Mouse (Mus musculus): Measurements from ENCODE around the gene Lrrfip2.

Lrrfip2 gene

DNA sequence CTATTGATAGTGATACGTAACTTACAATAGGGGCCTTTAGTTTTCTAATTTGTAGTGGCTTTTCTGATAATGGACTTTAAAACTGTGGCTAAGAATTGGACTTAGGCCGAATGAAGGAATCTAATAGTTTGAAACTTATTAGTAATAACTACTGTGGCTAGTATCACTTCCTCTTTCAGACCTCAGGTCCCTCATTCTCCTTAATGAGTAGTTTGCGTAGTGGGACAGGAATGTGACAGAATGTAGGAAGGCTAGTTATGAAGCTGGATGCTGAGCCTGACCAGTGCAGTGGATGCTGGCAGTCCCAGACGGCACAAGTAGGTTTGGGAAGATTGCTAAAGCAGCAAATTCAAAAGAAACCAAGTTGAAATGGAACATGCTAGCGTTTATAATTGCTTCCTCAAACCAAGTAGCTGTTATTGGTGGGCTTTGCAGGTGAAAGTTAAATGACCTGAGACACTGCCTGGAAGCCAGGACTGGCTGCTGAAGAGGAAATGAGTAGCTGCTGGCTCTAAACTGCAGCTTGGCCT is 103.2 kb downstream of the Lrrfip2 start:
- no peak for DNase-seq (ENCODE audit: extremely low spot score, low spot score)

DNA sequence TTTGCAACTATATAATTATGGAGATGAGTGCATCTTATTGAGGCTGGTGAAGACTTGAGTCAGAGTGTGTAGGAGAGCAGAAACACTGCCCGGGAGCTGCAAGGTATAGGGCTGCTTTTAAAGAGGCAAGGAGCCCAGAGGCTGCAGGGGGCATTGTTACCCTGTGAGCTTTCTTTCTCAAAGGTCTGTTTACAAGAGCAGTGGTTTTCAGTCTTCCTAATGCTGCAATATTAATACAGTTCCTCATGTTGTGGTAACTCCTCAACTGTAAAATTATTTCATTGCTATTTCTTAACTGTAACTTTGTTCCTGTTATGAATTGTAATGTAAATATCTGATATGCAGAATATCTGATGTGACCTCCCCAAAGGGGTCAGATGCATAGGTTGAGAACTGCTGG is 104.2 kb downstream of the Lrrfip2 start:
- no peak for DNase-seq (ENCODE audit: extremely low spot score, low spot score)

DNA sequence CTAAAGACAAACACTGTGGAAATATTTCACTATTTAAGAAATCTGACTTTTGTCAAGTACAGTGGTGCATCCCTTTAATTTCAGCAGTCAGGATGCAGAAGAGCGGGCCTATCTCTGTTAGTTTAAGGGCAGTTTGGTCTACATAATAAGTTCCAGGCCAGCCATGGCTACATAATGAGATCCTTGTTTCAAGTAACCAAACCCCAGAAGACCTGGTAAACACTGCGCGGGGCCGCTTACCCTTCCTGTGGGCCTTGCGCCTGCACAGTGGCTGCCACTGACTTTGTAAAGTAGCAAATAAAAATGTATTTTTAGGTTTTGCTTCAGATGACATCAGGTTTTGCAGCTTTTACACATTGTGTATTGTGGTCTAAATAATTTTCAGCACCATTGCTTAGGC is 106.0 kb downstream of the Lrrfip2 start:
- DNase-seq (ENCODE audit: extremely low spot score, low spot score) = no peak

DNA sequence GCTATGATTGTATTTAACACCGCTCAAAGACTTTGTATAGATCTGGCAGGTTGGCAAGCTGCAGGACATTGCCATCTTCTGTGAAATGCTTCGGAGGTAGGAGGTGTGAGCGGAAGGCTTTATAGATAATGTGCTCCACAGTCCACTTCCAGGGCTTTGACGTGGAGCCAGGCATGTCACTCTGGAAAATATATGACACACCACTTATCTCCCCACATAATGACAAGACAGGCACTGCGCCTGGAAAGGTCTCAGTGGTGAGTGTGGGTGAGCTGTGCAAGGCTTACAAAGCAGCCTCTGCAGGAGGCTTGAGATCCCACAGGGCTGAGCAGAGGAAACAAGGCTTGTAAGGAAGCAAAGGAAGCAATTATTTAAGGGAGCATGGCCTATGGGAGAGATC is 111.1 kb downstream of the Lrrfip2 start:
- no peak for DNase-seq (ENCODE audit: extremely low spot score, low spot score)

DNA sequence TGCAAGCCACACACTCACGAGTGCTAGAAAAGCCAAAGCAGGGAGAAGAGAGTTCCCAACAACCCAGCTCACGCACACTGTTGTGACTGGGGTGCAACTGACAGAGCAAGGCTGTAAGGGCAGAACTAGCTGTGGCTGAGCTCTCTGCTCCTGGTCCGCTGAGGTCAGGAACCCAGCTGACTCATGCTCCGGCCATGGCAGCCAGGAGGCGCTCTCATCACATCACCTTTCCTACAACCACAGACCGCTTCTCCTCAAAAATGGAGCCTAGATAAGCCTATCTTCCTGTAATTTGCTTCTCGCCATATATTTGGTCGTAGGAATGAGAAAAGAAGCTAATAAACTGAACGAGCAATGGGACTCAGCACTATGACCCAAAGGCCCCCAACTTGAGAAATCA is 117.3 kb downstream of the Lrrfip2 start:
- DNase-seq (ENCODE audit: extremely low spot score, low spot score) = no peak

DNA sequence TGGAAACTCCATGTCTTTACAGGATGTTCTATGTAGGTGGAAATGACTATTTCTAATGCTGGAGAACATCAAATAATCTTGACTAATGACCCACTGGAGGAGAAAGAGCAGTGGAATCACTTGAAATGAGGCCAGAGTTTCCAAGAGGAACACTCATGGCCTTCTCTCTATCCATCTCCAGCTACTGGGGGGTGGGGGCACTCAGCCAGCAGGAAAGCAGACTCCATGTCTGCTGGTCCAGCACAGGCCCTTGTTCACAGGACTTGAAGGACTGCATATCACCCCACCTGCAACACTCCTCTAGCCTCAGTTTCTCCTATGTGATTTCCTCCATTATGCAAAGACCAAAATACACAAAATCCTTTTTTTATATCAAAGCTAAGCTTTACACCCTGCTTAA is 120.3 kb downstream of the Lrrfip2 start:
- no peak for DNase-seq (ENCODE audit: extremely low spot score, low spot score)

DNA sequence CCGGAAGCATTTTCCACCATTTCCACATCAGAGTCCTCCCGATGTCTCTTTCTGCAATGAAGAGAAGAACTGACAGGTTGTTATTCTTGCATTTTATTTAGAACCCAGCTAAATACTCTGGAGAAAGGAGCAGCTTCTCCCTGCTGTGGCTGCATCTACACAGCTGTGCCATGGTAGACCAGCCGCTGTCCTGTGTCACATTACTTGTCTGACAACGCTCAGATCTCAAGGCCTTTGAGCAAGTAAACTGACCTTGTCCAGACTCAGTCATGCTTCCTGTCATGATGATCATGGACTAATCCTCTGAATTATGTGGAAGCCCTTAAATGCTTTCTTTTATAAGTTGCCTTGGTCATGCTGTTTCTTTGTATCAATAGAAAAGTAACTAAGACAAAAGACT is 122.4 kb downstream of the Lrrfip2 start:
- DNase-seq (ENCODE audit: extremely low spot score, low spot score) = no peak

DNA sequence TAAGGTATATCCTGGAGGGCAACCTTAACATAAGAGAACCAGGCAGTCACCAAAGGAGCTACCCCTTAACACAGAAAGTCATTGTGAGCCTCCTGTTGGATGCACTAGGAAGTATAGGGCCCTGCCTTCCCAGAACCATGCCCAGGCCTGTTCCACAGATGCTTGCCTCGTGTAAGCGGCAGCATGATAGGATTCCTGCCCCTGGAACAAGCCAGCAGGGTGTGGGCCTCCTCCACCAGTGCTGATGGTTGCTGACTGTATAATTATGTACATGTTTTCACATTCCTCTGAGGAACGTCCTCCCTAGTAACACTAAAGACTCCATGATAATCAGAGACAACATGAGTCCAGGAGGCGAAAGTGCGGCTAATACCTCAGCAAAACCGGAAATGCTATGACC is 126.0 kb downstream of the Lrrfip2 start:
- DNase-seq (ENCODE audit: extremely low spot score, low spot score) = no peak

DNA sequence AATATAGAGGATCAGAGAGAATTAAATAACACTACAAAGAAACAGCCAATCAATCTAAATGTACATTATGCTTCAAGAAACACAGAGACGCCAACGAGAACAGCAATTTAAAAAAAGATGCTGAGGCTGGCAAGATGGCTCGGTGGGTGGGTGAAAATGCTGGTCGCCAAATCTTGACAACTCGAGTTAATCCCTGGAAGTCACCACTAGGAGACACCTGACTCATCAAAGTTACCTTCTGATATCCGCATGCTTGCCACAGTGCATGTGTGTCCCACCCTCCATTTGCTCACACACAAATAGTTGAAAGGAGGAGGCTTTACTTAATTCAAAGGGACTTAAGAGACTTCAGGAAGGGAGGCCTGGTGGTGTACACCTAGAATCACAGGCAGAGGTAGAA is 128.2 kb downstream of the Lrrfip2 start:
- no peak for DNase-seq (ENCODE audit: extremely low spot score, low spot score)

DNA sequence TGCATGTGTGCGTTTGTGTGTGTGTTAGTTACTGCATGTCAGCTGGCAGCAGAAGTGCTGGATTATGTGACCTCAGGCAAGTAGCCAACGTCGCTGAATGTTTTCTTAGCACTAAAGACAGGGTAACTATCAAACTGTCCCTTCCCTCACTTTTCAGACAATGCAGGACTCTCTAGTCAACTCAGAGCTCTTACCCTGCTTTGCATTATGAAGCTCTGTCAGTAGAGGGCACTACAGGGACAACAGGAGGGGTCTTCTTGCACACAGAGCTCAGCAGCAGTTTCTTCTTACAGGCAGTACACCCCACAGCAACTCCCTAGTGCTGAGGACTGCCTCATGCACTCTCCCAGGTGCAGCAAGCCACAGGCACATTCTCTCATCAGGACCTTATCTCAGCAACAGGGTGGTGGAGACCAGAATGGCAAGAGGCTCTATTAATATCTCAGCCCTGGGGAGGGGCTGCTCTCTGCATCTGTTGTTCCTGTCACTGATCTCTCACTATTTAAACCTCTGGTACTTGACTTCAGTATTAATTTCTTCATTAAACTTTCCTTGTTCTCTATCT is 130.4 kb downstream of the Lrrfip2 start:
- DNase-seq (ENCODE audit: extremely low spot score, low spot score) = no peak

DNA sequence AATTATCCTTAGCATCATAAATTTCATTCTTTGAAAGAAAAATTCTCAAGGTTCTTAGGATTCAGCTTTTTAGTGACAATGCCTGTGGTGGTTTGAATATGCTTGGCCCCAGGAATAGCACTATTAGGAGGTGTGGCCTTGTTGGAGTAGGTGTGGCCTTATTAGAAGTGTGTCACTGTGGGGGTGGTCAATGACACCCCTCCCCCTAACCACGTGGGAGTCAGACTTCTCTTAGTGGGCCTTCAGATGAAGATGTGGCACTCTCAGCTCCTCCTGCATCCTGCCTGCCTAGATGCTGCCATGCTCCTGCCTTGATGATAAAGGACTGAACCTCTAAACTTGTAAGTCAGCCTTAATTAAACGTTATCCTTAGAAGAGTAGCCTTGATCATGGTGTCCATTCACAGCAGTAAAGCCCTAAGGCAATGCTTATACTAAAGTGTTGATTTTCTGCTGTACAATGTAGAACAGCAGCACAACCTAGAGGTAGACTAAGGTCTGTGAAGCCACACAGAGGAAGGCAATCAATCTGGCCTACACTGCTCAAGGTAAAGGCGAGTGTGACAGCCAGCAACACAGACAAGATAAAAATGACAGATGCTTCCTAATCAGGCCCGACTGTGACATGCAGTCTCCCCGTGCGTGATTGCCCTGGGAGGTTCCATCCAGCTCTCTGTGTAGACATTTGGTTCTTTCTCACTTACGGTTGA is 134.9 kb downstream of the Lrrfip2 start:
- no peak for DNase-seq (ENCODE audit: extremely low spot score, low spot score)

DNA sequence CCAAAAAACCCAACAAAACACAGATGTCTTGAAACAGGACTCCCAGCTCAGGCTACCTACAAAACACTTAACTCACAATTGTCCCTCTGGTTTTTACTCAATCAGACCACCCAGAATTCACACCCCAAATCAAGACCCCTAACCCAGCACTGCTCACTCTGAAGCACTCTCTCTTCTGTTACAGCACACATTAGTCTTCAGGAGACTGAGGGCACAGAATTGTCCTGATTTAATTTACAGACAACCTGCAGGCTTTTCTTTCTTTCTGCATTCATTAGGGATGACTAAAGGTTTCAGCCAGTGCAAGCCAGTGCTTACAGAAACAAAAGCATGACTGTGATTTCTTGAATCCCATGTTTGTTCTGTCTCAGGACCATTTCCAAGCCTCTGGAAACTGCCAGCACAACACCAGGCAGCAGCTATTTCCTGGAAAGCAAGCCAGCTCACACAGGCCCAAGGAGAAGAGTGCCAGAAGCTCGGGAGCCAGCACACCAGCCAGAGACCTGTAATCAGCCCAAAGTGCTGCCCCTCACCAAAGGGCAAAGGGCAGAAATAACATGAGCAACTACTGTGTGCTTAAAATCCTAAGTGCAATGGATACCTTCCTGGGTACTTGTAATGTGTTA is 143.1 kb downstream of the Lrrfip2 start:
- no peak for DNase-seq (ENCODE audit: extremely low spot score, low spot score)

DNA sequence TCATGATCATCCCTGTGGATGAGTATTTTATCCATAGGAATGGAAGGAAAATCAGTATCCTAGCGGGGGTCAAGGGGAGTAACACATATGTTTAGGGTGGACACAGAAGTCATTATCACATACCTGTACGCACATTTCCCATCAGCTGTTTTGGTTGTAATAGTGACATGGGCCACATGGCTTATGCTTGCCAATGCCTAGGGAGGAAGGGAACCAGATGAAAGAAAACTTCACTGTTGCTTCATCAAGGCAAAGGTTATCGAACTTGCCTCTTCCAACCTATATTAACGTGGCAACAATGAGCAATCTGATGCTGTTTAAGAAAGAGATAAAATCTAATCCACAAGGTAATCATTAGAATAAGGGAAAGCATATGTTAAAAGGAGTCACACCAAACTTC is 144.0 kb downstream of the Lrrfip2 start:
- DNase-seq (ENCODE audit: extremely low spot score, low spot score) = no peak

DNA sequence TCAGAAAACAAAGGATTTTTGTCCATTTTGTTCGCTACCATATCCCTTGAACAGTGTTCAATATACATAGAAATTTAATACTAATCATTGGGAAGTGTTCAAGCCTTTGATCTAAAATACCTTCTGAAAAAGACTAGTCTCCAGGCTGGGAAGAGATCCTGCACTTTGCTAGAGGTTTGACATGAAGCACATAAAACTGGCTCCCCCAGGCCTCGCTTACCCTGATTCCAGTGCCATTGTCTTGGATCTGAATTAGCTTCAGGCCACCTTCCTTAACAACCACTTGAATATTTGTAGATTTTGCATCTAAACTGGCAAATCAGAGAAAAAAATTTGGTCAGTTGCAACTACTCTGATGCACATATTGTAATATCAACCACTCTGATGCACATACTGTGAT is 150.6 kb downstream of the Lrrfip2 start:
- DNase-seq (ENCODE audit: extremely low spot score, low spot score) = no peak

DNA sequence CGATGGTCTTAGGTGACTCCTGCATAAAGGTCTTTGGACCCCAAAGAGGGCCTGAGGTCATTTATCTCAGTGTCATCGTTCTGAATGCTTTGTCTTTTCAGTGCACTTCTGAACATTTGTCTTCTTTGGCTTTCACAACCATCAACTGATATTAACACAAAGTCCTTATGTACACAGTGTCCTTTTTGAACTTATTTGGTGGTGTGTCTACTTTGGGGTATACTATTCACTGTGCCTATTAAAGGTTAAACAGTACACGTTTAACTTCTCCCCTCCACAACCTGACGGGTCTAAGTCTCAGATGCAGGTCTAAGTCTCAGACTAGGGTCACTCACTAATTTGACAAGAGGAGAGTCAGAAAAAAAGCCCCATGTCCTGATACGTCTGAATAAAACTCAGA is 153.2 kb downstream of the Lrrfip2 start:
- DNase-seq (ENCODE audit: extremely low spot score, low spot score) = no peak

DNA sequence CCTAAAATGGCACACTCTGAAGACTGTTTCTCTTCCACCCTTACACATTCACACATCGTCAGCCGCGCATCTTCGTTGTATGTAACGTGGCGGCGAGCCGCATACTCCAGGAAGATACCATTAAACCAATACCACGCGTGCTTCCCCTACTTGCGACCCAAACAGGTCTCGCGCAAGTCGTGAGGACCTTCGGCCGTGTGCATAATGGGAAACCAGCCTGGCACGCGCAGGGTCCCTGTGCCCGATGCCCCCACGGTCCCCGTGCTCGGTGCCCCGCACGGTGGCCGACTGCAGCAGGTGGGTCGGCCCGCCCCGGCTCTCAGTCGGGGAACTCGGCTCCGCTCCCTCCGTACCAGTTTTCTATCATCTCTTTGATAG is 153.7 kb downstream of the Lrrfip2 start:
- DNase-seq (ENCODE audit: extremely low spot score, low spot score) = no peak

DNA sequence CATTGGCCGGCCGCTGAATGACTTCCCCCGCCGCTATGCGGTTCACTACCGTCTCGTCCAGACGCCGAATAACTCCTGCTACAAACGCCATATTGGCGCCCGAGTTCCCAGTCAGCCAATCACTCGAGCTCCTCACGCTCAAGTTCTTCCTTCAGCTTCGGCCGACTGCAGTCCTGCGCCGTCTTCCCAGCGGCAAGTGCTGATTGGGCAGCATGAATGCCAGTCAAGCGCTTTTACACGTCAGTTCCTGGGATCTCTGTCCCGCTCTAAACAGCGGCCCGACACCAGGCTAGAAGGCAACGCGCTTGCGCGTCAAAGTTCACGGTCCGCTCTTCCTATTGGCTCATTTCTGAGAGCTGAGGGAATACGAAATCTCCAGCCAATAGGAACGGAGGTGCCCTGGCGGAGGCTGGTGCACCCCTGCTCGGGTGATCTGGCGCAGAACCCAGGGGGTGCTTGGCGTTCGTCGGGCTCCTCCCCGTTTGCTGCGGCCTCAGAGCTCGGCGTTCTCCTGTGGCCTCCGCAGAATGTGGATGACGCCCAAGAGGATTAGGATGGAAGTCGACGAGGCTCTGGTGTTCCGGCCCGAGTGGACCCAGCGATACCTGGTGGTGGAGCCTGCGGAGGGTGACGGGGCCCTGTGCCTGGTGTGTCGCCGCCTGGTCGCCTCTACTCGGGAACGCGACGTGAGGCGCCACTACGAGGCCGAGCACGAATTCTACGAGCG is 154.2 kb downstream of the Lrrfip2 start, which contains the start of the genes Mlh1 and Epm2aip1:
TSS of gene Mlh1 (minus strand) at position 358 of the 727 bp plus-strand sequence.
TSS of gene Epm2aip1 (plus strand) at position 496 of the 727 bp plus-strand sequence.
- DNase-seq (ENCODE audit: extremely low spot score, low spot score) = peak; percentile 97

DNA sequence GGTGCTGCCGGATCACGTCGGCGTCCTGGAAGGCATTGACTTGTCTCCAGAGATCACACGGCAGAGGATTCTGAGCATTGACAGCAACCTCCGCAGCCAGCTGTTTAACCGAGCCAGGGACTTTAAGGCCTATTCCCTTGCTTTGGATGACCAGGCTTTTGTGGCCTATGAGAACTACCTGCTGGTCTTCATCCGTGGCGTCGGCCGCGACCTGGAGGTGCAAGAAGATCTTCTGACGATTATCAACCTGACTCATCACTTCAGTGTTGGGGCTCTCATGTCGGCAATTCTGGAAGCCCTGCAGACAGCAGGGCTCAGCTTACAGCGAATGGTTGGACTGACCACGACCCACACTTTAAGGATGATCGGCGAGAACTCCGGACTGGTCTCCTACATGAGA is 155.0 kb downstream of the Lrrfip2 start:
- DNase-seq (ENCODE audit: extremely low spot score, low spot score) = no peak

DNA sequence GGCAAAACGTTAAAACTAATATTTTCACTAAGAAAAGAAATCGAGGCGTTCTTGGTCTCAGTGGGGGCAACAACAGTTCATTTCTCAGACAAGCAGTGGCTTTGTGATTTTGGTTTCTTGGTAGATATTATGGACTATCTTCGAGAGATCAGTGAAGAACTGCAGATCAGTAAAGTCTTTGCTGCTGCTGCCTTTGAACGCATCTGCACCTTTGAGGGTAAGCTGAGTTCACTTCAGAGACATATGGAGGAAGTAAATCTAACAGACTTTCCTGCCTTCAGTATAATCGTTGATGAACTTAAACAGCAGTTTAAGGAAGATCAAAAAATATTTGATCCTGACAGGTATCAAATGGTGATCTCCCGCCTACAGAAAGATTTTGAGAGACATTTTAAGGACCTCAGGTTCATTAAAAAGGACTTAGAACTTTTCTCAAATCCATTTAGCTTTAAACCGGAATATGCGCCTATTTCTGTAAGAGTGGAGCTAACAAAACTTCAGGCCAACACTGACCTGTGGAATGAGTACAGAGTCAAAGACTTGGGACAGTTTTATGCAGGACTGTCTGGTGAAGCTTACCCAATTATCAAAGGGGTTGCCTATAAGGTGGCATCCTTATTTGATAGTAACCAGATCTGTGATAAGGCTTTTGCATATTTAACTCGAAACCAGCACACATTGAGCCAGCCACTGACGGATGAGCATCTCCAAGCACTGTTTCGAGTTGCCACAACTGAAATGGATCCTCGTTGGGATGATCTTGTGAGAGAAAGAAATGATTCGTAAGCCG is 155.8 kb downstream of the Lrrfip2 start:
- no peak for DNase-seq (ENCODE audit: extremely low spot score, low spot score)

DNA sequence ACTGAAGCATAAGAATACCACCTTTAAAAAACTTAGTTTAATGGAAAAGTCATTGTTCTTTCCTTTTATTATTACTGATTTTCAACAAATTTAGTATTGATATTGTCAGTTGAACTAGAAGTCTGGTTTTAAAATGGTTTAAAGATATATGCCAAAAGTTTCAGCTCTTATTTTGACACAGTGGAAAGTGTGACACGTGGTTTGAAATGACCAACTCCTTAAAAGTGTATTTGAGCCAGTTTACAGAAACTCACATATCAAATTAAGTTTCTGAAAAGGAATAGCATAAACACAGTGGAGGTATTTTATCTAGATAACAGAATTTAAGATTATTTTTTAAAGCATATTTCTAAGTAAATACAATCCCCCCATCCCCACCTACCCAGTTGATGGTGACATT is 156.6 kb downstream of the Lrrfip2 start:
- no peak for DNase-seq (ENCODE audit: extremely low spot score, low spot score)

DNA sequence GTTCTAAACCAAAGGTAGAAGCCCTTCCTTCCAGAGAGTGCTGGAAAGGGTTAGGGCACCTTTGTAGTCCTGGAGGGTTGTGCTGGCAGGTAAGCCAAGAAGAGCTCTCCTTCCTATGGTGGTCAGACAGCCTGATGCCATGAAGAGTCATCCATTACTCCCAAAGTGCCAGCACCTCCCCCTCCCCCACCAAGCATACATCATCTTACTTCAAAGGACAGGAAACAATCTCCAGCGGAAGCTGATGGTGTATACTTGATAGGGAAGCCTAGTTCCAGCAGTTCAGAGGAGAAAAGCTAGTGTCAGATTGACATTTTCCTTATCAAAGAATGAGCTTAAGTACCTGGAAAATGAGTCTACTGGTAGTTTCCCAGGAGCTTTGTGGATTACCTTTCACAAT is 157.8 kb downstream of the Lrrfip2 start:
- no peak for DNase-seq (ENCODE audit: extremely low spot score, low spot score)

Data from neural tube, embryonic 10.5 days (tissue).